Mouse (Mus musculus): ENCODE data around the gene Eif3k. TPM values are rescaled to one million over a fixed set of nuclear protein-coding genes. Genes with fewer than 3 reads are reported as not detected.
A peak's percentile ranks its signal among the peaks of the same experiment; 100 is the strongest.

Gene Eif3k
- polyA plus RNA-seq, 1 experiment from 2014 or later, result 195 TPM

DNA sequence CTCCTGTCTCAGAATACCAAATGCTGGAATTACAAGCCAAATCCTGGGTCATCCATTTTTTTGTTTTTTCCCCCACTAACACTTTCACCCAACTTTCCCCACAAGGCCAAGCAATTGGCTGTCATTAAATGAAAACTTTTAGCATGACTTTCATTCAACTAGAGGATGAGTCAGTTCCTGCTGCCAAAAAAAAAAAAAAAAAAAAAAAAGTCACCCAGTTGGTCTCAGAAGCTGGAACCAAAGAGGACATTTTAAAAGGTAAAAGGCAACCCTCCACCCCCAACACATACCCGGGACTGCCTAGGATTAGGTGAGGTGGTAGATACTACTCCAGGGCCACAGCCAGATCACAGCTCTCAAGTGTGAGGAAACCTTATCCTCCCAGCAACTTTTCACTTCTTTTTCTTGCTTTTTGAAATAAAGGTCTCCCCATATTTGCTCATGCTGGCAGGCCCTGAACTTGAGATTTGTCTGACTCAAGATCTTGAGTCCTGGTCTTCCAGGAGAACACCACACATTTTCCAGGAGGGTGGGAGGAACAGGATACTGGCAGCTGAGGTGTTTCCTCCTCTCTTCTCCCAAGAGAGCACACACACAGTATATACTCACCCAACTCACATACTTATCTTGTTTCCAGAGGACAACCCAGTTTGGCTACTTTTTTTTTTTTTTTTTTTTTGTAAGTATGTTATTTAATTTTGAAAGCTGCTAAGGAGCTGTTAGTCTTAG lies 23.5 kb downstream of the Eif3k start:
- 30% methylated on average over 1 of the region's 1 CpGs for WGBS (ENCODE audit: insufficient replicate concordance)
- Histone ChIP-seq H3K4me3 (ENCODE audit: low read depth, low read length) (0 out of 2 replicates have a peak overlapping the region, but pooled peaks have one; percentile 9), H3K9ac (ENCODE audit: low read depth, low read length) (peak overlapping the region; percentile 36; the same call in 1 of the 2 replicates)

DNA sequence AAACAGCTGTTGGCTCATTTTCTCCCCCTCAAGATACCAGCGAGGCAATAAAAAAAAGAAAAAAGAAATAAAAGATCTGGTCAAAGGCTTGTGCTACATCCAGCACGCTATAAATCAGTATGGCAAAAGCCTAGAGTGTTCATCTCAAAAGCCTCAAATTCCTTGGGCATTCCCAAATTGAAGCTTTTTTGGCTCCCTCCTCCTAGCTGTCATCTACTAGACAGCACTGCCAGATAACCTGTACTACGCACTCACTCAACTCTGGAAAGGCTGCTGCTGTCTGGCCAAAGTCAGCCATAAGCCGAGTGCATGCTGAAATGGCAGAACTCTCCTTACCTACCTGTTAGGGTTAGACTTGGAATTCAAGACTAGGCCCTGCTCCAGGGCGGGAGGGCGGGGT lies 24.4 kb downstream of the Eif3k start:
- Histone ChIP-seq H3K36me3 (ENCODE audit: control insufficient read depth, insufficient read depth) (no peaks in the 10 kb centered on the region), H3K4me2 (ENCODE audit: low read depth, low read length) (no peak overlapping the region), H3K4me3 (ENCODE audit: low read depth, low read length) (no peak overlapping the region), H3K9ac (ENCODE audit: low read depth, low read length) (no peak overlapping the region), H3K4me1 (ENCODE audit: control insufficient read depth, low read depth, low read length) (peaks cover 80% of the 10 kb centered on the region), H3K27me3 (ENCODE audit: control insufficient read depth, insufficient read depth, low read depth, low read length) (no peaks in the 10 kb centered on the region), H3K27ac (ENCODE audit: low read length) (peak overlapping the region; percentile 33), H3K9me3 (replicated peaks; ENCODE audit: control insufficient read depth, low read length) (no peaks in the 10 kb centered on the region)
- ATAC-seq (ENCODE audit: low read depth), result no peak
- whole genome bisulfite sequencing (ENCODE audit: insufficient replicate concordance), result 70% methylated on average over 6 of the region's 6 CpGs

More for the DNA sequence above, 23.5 kb downstream of the Eif3k start:
- H3K36me3 ChIP-seq (ENCODE audit: control insufficient read depth, insufficient read depth), result no peaks in the 10 kb centered on the region
- H3K27me3 ChIP-seq (ENCODE audit: control insufficient read depth, insufficient read depth, low read depth, low read length), result no peaks in the 10 kb centered on the region
- ATAC-seq (ENCODE audit: low read depth), result no peak
- H3K4me1 ChIP-seq (ENCODE audit: control insufficient read depth, low read depth, low read length), result peaks cover 78% of the 10 kb centered on the region
- peak overlapping the region; percentile 74 for H3K27ac ChIP-seq (ENCODE audit: low read length)
- H3K4me2 ChIP-seq (ENCODE audit: low read depth, low read length), result peak overlapping the region; percentile 69; the same call in 1 of the 2 replicates
- no peaks in the 10 kb centered on the region for H3K9me3 ChIP-seq (replicated peaks; ENCODE audit: control insufficient read depth, low read length)

DNA sequence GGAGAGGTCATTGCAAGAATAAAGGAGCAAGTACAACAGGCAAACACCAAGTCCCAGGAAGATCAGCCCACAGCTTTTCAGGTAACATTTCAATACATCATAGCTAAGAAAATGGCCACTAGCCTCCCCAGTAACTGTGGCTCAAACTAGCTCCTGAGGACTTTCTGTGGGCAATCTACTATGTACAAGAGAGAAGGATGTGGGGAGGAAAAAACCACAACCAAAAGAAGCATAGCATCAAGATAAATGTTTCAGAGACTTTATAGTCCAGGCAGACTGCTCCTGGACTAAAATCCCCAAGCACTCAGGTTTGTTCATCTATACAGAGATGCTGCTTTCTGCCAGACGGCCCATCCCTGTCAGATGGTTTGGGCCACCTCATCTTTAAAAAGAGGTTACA lies 25.4 kb downstream of the Eif3k start:
- Histone ChIP-seq H3K27ac (ENCODE audit: low read length) (peak overlapping the region; percentile 55; the same call in 1 of the 2 replicates), H3K9ac (ENCODE audit: low read depth, low read length) (no peak overlapping the region), H3K27me3 (ENCODE audit: control insufficient read depth, insufficient read depth, low read depth, low read length) (no peaks in the 10 kb centered on the region), H3K9me3 (replicated peaks; ENCODE audit: control insufficient read depth, low read length) (no peaks in the 10 kb centered on the region), H3K4me2 (ENCODE audit: low read depth, low read length) (no peak overlapping the region), H3K36me3 (ENCODE audit: control insufficient read depth, insufficient read depth) (no peaks in the 10 kb centered on the region), H3K4me3 (ENCODE audit: low read depth, low read length) (no peak overlapping the region), H3K4me1 (ENCODE audit: control insufficient read depth, low read depth, low read length) (peaks cover 88% of the 10 kb centered on the region)
- ATAC-seq (ENCODE audit: low read depth), result no peak
- 64% methylated on average over 1 of the region's 1 CpGs for WGBS (ENCODE audit: insufficient replicate concordance)

DNA sequence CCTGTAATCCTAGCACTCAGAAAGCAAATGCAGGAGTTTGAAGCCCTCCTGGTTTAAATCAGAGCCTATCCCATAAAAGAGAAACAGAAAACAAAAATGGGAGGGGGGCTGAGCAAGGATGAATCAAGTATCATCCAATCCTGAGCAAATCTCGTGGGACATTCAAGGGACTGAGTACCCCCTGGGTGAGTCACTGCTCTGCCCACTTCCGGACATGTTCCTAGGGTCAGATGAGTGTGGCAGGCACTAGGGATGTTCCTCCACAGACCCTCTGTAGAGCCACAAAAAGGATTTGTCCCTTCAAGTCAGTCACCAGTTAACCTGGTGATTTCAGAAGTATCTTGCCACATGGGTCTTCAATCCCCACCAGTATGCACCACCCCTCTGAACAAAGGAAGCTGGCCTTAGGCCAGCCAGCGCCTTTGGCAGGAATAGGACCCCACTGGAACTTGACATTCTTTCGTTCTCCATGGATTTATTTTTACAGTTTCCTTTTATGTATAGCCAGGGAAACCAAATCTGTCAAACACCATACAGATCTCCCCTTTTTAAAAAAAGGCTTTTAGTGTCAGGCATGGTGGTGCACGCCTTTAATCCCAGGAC lies 26.3 kb downstream of the Eif3k start:
- H3K27me3 ChIP-seq (ENCODE audit: control insufficient read depth, insufficient read depth, low read depth, low read length), result no peaks in the 10 kb centered on the region
- no peak overlapping the region for H3K9ac ChIP-seq (ENCODE audit: low read depth, low read length)
- H3K4me2 ChIP-seq (ENCODE audit: low read depth, low read length), result no peak overlapping the region
- H3K36me3 ChIP-seq (ENCODE audit: control insufficient read depth, insufficient read depth), result no peaks in the 10 kb centered on the region
- WGBS (ENCODE audit: insufficient replicate concordance), result 66% methylated on average over 5 of the region's 5 CpGs
- H3K27ac ChIP-seq (ENCODE audit: low read length), result peak overlapping the region; percentile 42
- H3K4me3 ChIP-seq (ENCODE audit: low read depth, low read length), result no peak overlapping the region
- ATAC-seq (ENCODE audit: low read depth), result no peak
- H3K9me3 ChIP-seq (replicated peaks; ENCODE audit: control insufficient read depth, low read length), result no peaks in the 10 kb centered on the region
- peaks cover 89% of the 10 kb centered on the region for H3K4me1 ChIP-seq (ENCODE audit: control insufficient read depth, low read depth, low read length)

DNA sequence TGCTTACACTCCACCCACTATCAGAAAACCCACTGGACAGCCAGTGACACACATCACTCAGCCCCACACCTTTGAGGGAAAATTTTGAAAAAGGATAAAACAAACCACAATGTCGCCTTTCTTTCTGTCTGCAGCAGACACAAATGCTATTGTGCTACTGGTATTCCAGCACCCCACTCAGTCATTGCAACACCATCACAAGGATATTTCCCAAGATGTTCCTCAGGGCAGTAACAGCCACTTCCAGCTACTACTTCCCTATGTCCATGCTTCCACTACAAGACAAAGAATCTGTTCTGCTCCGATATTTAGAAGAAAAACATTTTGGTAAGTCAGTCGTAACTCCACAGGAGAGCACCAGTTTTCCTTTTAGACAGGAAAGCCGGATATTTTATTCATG lies 26.9 kb downstream of the Eif3k start:
- Histone ChIP-seq H3K4me3 (ENCODE audit: low read depth, low read length) (no peak overlapping the region), H3K4me1 (ENCODE audit: control insufficient read depth, low read depth, low read length) (peaks cover 83% of the 10 kb centered on the region), H3K36me3 (ENCODE audit: control insufficient read depth, insufficient read depth) (no peaks in the 10 kb centered on the region), H3K27ac (ENCODE audit: low read length) (peak overlapping the region; percentile 42), H3K9ac (ENCODE audit: low read depth, low read length) (0 out of 2 replicates have a peak overlapping the region, but pooled peaks have one; percentile 8), H3K27me3 (ENCODE audit: control insufficient read depth, insufficient read depth, low read depth, low read length) (no peaks in the 10 kb centered on the region), H3K9me3 (replicated peaks; ENCODE audit: control insufficient read depth, low read length) (no peaks in the 10 kb centered on the region), H3K4me2 (ENCODE audit: low read depth, low read length) (no peak overlapping the region)
- ATAC-seq (ENCODE audit: low read depth), result no peak
- WGBS (ENCODE audit: insufficient replicate concordance), result 69% methylated on average over 4 of the region's 4 CpGs

DNA sequence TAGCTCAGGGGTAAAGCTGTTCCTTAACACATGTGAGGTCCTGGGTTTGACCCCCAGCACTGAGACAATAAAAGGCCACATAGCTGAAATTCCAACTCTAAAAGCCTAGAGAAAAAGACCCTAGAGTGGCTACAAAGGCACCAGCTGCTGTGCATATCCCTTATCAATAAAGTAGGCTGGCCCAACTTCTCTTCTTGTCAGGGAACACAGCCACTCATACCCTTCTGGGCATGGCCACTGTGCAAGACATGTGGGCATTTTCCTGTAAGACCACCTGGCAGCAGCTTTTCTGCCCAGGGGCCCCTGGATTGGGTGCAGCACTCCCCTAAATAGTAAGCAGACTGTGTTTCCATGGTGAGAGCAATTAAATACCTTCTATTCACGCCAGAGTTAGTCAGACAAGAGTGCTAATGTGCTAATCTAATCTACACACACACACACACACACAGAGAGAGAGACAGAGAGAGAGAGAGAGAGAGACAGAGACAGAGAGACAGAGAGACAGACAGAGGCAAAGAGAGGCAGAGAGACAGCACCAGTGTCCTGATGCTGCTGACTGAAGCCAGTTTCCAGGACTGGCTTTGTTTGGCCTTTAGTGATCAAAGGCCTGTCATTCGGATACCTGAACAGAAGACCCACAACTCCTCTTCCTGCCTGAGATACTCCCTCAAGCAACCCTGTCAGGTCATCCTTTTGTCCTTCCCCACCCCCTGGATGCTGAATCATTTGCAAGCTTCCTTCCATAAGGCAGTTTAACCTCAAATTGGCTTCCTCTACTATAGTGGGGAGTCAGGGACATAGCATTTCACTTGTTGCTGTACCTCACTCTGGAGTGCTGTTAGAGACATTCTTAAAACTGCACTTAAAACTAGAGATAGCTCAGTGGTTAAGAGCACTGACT lies 27.9 kb downstream of the Eif3k start:
- peak; percentile 88 for ATAC-seq (ENCODE audit: low read depth)
- H3K4me1 ChIP-seq (ENCODE audit: control insufficient read depth, low read depth, low read length), result peaks cover 75% of the 10 kb centered on the region
- H3K27me3 ChIP-seq (ENCODE audit: control insufficient read depth, insufficient read depth, low read depth, low read length), result no peaks in the 10 kb centered on the region
- peak overlapping the region; percentile 28; the same call in 1 of the 2 replicates for H3K4me3 ChIP-seq (ENCODE audit: low read depth, low read length)
- peak overlapping the region; percentile 59 for H3K4me2 ChIP-seq (ENCODE audit: low read depth, low read length)
- peak overlapping the region; percentile 88 for H3K27ac ChIP-seq (ENCODE audit: low read length)
- 17% methylated on average over 2 of the region's 2 CpGs for WGBS (ENCODE audit: insufficient replicate concordance)
- H3K36me3 ChIP-seq (ENCODE audit: control insufficient read depth, insufficient read depth), result no peaks in the 10 kb centered on the region
- peak overlapping the region; percentile 35; the same call in 1 of the 2 replicates for H3K9ac ChIP-seq (ENCODE audit: low read depth, low read length)
- no peaks in the 10 kb centered on the region for H3K9me3 ChIP-seq (replicated peaks; ENCODE audit: control insufficient read depth, low read length)

DNA sequence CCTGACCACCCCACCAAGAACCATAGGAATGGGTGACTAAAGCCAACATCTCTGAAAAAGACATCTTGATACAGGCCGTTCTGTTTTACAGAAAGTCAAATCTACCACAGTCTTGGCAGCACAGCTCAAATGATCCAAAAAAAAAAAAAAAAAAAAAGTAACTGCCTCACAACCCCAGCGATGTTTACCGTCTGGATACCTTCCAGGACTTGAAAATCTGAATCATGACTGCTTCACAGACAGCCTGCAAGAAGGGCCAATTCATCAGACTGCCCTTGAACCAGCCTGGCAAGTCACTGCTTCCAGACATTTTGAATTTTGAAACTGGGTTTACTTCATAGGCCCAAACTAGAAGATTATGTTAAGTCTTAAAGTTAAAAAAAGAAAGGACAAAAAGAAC lies 28.9 kb downstream of the Eif3k start:
- peaks cover 74% of the 10 kb centered on the region for H3K4me1 ChIP-seq (ENCODE audit: control insufficient read depth, low read depth, low read length)
- no peak overlapping the region for H3K4me3 ChIP-seq (ENCODE audit: low read depth, low read length)
- peak overlapping the region; percentile 88 for H3K27ac ChIP-seq (ENCODE audit: low read length)
- no peak for ATAC-seq (ENCODE audit: low read depth)
- H3K4me2 ChIP-seq (ENCODE audit: low read depth, low read length), result no peak overlapping the region
- WGBS (ENCODE audit: insufficient replicate concordance), result 43% methylated on average over 3 of the region's 3 CpGs
- no peak overlapping the region; the same call in 1 of the 2 replicates for H3K9ac ChIP-seq (ENCODE audit: low read depth, low read length)
- H3K36me3 ChIP-seq (ENCODE audit: control insufficient read depth, insufficient read depth), result no peaks in the 10 kb centered on the region; the same call in 1 of the 2 replicates
- no peaks in the 10 kb centered on the region for H3K27me3 ChIP-seq (ENCODE audit: control insufficient read depth, insufficient read depth, low read depth, low read length)
- no peaks in the 10 kb centered on the region for H3K9me3 ChIP-seq (replicated peaks; ENCODE audit: control insufficient read depth, low read length)

DNA sequence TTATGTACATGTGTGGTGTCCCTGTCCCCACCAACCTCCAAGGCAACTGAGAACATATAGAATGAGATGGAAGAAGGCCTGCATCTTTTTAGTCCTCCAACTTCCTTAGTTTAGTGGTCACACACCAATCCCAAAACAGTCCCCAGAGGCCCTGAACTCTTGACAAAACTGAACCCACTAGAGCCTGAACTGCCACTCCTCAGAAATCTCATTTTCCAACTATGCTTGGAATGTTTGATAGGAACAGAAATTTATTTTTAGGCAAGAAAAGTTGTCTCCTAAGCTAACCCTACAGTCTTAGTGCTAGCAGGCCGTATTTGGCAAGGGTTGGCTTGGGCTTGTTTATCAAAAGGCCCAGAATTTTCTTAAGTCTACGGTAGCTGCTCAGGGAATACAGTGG lies 29.9 kb downstream of the Eif3k start:
- Histone ChIP-seq H3K27me3 (ENCODE audit: control insufficient read depth, insufficient read depth, low read depth, low read length) (no peaks in the 10 kb centered on the region), H3K4me1 (ENCODE audit: control insufficient read depth, low read depth, low read length) (peaks cover 74% of the 10 kb centered on the region), H3K36me3 (ENCODE audit: control insufficient read depth, insufficient read depth) (no peaks in the 10 kb centered on the region; the same call in 1 of the 2 replicates), H3K4me2 (ENCODE audit: low read depth, low read length) (no peak overlapping the region), H3K27ac (ENCODE audit: low read length) (no peak overlapping the region), H3K9ac (ENCODE audit: low read depth, low read length) (no peak overlapping the region), H3K4me3 (ENCODE audit: low read depth, low read length) (no peak overlapping the region), H3K9me3 (replicated peaks; ENCODE audit: control insufficient read depth, low read length) (no peaks in the 10 kb centered on the region)
- ATAC-seq (ENCODE audit: low read depth), result no peak
- WGBS (ENCODE audit: insufficient replicate concordance), result 74% methylated on average over 2 of the region's 2 CpGs
